Mouse (Mus musculus) C2C12 (cell line): ENCODE measurements around the gene Patl1. TPM values are rescaled to one million over a fixed set of nuclear protein-coding genes. Genes with fewer than 3 reads are reported as not detected.
"Not testable (repeated sequence)": the region's sequence is repeated elsewhere in the genome, so short reads cannot be mapped to it uniquely, and the experiment has no call there.

Experiments
- H3K27me3 ChIP-seq: one replicate; pipeline ENCODE4 v1.6.1; 2011; ENCODE audit not compliant: control insufficient read depth, insufficient read depth, insufficient read length
- H3K36me3 ChIP-seq: one replicate; pipeline ENCODE4 v1.6.1; 2011; ENCODE audit not compliant: control insufficient read depth, insufficient read depth
- H3K4me3 ChIP-seq: one replicate; pipeline ENCODE4 v1.5.1; 2011; ENCODE audit warnings: mild to moderate bottlenecking, control low read depth; ENCODE audit not compliant: poor library complexity, insufficient read depth, severe bottlenecking
- H3K79me2 ChIP-seq: one replicate; pipeline ENCODE4 v1.6.1; 2011; ENCODE audit not compliant: control insufficient read depth, insufficient read depth
- H3K79me3 ChIP-seq: one replicate; pipeline ENCODE4 v1.6.1; 2011; ENCODE audit warnings: low read depth, control low read depth
- H3ac ChIP-seq: one replicate; pipeline ENCODE3; 2011; ENCODE audit warnings: low read depth; ENCODE audit not compliant: control insufficient read depth, insufficient read length
- CEBPB ChIP-seq: IDR thresholded peaks from one replicate; pipeline ENCODE4 v1.6.1; 2011; ENCODE audit warnings: low read depth, mild to moderate bottlenecking, control low read depth, moderate library complexity
- CTCF ChIP-seq: IDR thresholded peaks from one replicate; pipeline ENCODE4 v1.5.1; 2011; ENCODE audit not compliant: control insufficient read depth, insufficient read depth, insufficient read length
- FOSL1 ChIP-seq: IDR thresholded peaks from one replicate; pipeline ENCODE4 v1.8.0; 2011; ENCODE audit warnings: mild to moderate bottlenecking, low read length; ENCODE audit not compliant: poor library complexity, insufficient read depth, severe bottlenecking
- MAX ChIP-seq: IDR thresholded peaks from one replicate; pipeline ENCODE4 v1.6.1; 2011; ENCODE audit warnings: mild to moderate bottlenecking, control low read depth
- MYOD1 ChIP-seq: IDR thresholded peaks from one replicate; pipeline ENCODE4 v1.6.1; 2011; ENCODE audit warnings: low read depth; ENCODE audit not compliant: control insufficient read depth, insufficient read length
- MYOG ChIP-seq: IDR thresholded peaks from one replicate; pipeline ENCODE4 v1.6.1; 2011; ENCODE audit not compliant: control insufficient read depth, insufficient read length; ENCODE audit errors: extremely low read depth
- USF1 ChIP-seq: IDR thresholded peaks from one replicate; pipeline ENCODE4 v1.6.1; 2011; ENCODE audit warnings: low read depth, mild to moderate bottlenecking, control low read depth, moderate library complexity
- long read RNA-seq, 2 experiments: library from polyadenylated mRNA; unstranded; transcript quantifications; one replicate each; pipeline ENCODE4 v2.0.0; 2019 to 2020
- polyA plus RNA-seq: library from polyadenylated mRNA; unstranded; fragments of >200 nt; fragmentation: generic; extraction: Trizol; gene quantifications from one replicate; pipeline ENCODE4 v1.2.1, GENCODE M21; 2012; ENCODE audit warnings: missing spikeins

The Patl1 gene
- 13.3 TPM for polyA plus RNA-seq
- long read RNA-seq, experiment 1, partial matches to known transcripts, result 1 of 2 reads
- long read RNA-seq, experiment 1, other reads (novel, unspliced or antisense), result 1 of 2 reads
- long read RNA-seq, experiment 2, full-length matches to known transcripts, result 9 of 21 reads
- long read RNA-seq, experiment 2, partial matches to known transcripts, result 9 of 21 reads
- long read RNA-seq, experiment 2, other reads (novel, unspliced or antisense), result 3 of 21 reads

DNA sequence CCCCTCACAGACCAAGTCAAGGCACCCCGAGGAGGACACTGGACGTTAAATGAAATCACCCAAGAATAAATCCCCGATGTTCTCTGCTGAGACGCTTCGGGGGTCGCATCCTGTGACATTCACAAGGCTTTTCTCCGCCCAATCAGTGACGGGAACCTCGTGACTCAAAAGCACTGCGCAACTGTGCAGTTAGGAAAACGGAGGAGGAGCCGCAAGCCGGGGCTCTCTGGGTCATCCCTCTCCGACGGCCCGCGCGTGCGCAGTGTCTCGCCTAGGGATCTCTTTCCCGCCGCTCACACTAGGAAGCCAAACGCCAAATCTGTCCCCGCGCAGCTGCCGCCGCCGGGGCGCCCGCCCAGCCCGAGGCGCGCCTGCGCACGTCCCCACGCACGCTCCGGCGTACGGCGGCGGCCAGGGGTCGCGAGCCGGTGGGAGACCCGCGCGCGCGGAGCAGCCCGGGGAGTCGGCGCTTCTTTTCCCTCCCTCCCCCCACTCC lies at the start of gene Patl1:
Gene Patl1, plus strand, starts transcription at position 363 of the 496 bp plus-strand sequence.
- peak within 1 kb of the TSS; percentile 85 for H3ac ChIP-seq
- TF ChIP-seq MAX, result peak; percentile 52
- no peak for TF ChIP-seq MYOG
- TF ChIP-seq FOSL1, result no peak
- TF ChIP-seq USF1, result peak; percentile 66
- TF ChIP-seq MYOD1, result peak; percentile 74
- peak; percentile 55 for TF ChIP-seq CEBPB
- no peak for TF ChIP-seq CTCF

DNA sequence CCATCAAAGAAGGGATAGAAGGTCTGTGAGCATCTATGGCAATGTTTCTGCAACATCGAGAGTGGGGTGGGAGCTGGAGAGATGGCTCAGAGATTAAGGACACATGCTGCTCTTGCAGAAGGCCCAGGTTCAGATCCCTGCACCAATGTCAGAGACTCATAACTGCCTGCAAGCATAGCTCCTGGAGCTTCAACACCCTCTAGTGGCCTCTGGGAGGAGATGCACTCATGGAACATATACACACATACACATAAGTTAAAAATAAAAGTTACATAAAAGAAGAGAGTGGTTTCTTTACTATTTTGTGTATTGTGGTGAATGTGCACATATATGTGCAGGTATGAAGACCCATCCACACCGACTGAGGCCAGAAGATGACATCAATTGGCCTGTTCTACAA lies 44.4 kb upstream of the Patl1 start:
- Histone ChIP-seq H3K4me3 (no peak overlapping the region), H3K79me3 (no peaks in the 10 kb centered on the region), H3K79me2 (no peaks in the 10 kb centered on the region), H3ac (no peak overlapping the region), H3K27me3 (no peaks in the 10 kb centered on the region), H3K36me3 (no peaks in the 10 kb centered on the region)
- TF ChIP-seq MYOD1 (no peak), MAX (no peak), FOSL1 (no peak), CEBPB (no peak), USF1 (no peak), CTCF (no peak), MYOG (no peak)

More for the DNA sequence above, at the start of gene Patl1:
- no peaks in the 10 kb centered on the region for H3K27me3 ChIP-seq
- peaks cover 39% of the 10 kb centered on the region for H3K79me3 ChIP-seq
- H3K36me3 ChIP-seq, result peaks cover 29% of the 10 kb centered on the region
- H3K4me3 ChIP-seq, result peak within 1 kb of the TSS; percentile 78
- H3K79me2 ChIP-seq, result peaks cover 53% of the 10 kb centered on the region

DNA sequence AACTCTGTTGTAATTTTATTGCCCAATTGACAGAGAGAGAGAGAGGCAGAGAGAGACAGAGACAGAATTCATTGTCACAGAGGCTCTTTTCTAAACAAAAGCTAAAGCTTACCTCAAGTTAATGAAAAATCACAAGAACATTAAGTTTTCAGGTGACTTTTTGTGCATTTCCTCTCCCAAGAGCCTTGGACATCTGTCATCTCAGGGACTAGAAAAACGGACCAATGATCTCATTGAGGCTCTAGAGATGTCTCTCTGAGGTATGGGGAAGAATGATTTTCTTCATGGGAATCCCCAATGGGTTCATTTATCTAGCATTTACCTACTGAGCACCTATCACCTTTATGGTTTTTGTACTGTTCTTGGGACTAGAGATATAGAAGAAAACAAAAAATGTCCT lies 37.2 kb upstream of the Patl1 start, which contains the start of gene Olfr1419:
Gene Olfr1419, minus strand, starts transcription at position 101 of the 400 bp plus-strand sequence.
- Histone ChIP-seq H3K79me2 (no peaks in the 10 kb centered on the region), H3K4me3 (no peak within 1 kb of the TSS)
- TF ChIP-seq MYOG, result no peak
- TF ChIP-seq MAX, result no peak
- TF ChIP-seq CTCF, result no peak
- no peak for TF ChIP-seq FOSL1
- no peak for TF ChIP-seq CEBPB
- no peak for TF ChIP-seq USF1
- TF ChIP-seq MYOD1, result no peak

DNA sequence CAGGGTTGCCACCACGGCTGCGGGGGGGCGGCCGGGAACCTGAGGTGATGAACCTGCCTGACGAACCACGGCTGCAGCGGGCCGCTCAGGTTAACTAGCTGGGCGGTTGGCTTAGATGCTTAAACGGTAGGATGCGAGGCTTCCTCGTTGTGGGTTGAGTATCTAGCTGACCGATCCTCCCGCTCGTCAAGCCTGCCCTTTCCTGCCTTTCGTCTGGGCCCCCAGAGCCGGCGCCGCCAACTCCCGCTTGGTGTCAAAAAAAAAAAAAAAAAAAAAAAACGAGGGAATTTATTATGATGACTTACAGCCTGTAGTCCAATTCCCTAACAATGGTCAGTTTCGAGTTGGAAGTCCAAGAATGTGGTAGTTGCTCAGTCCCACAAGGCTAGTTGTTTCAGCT lies 33.8 kb upstream of the Patl1 start:
- H3K4me3 ChIP-seq, H3K36me3 ChIP-seq, H3K27me3 ChIP-seq, H3ac ChIP-seq, H3K79me2 ChIP-seq, H3K79me3 ChIP-seq: not testable (repeated sequence)

More for the DNA sequence above, 37.2 kb upstream of the Patl1 start, which contains the start of gene Olfr1419:
- no peaks in the 10 kb centered on the region for H3K27me3 ChIP-seq
- no peaks in the 10 kb centered on the region for H3K79me3 ChIP-seq
- no peaks in the 10 kb centered on the region for H3K36me3 ChIP-seq
- no peak within 1 kb of the TSS for H3ac ChIP-seq

DNA sequence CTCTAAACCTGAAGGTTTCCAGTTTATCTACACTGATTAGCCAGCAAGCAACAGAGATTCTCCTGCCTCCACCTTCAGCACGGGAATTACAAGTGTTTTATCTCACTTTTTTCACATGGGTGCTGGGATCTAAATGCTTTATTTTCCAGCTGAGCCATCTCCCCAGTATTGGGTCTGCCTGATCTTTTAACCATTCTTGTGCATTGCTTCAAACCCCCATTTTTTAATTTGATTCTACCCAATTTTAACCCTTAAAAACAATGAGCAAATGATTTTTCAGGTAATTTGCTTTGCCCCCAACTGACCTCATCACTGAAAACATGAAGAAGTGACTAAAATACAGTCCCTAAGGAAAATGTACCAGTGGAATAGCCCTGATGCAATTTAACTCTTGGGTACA lies 25.9 kb upstream of the Patl1 start, which contains the start of gene Olfr1420:
Gene Olfr1420, plus strand, starts transcription at position 301 of the 400 bp plus-strand sequence.
- TF ChIP-seq CTCF (no peak), CEBPB (no peak), USF1 (no peak), MYOD1 (no peak)
- H3K27me3 ChIP-seq, result no peaks in the 10 kb centered on the region
- no peaks in the 10 kb centered on the region for H3K36me3 ChIP-seq
- H3K79me3 ChIP-seq, result no peaks in the 10 kb centered on the region
- no peak within 1 kb of the TSS for H3K4me3 ChIP-seq
- H3ac ChIP-seq, result no peak within 1 kb of the TSS
- H3K79me2 ChIP-seq, result no peaks in the 10 kb centered on the region

DNA sequence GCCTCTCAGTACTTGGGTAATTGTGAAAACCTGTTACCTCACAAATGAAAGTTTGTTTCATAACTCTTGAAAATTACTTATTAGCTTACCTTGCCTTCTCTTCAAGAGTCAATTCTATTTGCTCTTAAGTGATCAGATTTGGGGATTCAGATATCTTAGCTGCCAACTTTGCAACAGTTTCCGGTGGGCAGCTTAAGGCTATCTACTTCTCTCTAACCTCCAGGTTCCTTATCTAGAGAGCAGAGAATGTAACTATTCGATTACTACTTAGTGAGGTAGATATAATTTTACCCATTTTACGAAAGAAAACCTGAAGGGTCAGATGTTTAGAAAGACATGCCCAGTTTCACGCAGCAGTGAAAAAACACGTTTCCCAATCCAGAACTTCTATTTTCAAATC lies 1.2 kb upstream of the Patl1 start:
- Histone ChIP-seq H3K4me3 (peak overlapping the region; percentile 78), H3K27me3 (no peaks in the 10 kb centered on the region), H3K79me3 (peaks cover 28% of the 10 kb centered on the region), H3K36me3 (peaks cover 19% of the 10 kb centered on the region), H3K79me2 (peaks cover 43% of the 10 kb centered on the region), H3ac (no peak overlapping the region)
- TF ChIP-seq USF1 (no peak), CEBPB (no peak), MYOG (no peak), FOSL1 (no peak), MYOD1 (no peak), MAX (no peak), CTCF (no peak)
